Mouse (Mus musculus): Measurements from ENCODE around the gene Steap3.
A peak's percentile ranks its signal among the peaks of the same experiment; 100 is the strongest.

Gene Steap3

GRCm38 (mm10) chr1:120250586-120250985, 21.9 kb downstream of the Steap3 start:
- no peak for DNase-seq (ENCODE audit: low spot score in 2 of 2)

GRCm38 (mm10) chr1:120249842-120250241, 22.7 kb downstream of the Steap3 start:
- DNase-seq (ENCODE audit: low spot score in 2 of 2): no peak

GRCm38 (mm10) chr1:120248156-120248555, 24.3 kb downstream of the Steap3 start:
- DNase-seq (ENCODE audit: low spot score in 2 of 2): peak; percentile 65 to 69

GRCm38 (mm10) chr1:120247351-120247750, 25.2 kb downstream of the Steap3 start:
- DNase-seq (ENCODE audit: low spot score in 2 of 2): no peak

- no peak for DNase-seq (ENCODE audit: low spot score in 2 of 2)
Measured at GRCm38 (mm10) chr1:120246946-120247345, 25.6 kb downstream of the Steap3 start.

- DNase-seq (ENCODE audit: low spot score in 2 of 2): peak; percentile 81 to 87
Measured at GRCm38 (mm10) chr1:120245661-120246131, 26.8 kb downstream of the Steap3 start.

- no peak for DNase-seq (ENCODE audit: low spot score in 2 of 2)
Measured at GRCm38 (mm10) chr1:120244646-120245045, 27.9 kb downstream of the Steap3 start.

- DNase-seq (ENCODE audit: low spot score in 2 of 2): no peak
Measured at GRCm38 (mm10) chr1:120243987-120244386, 28.5 kb downstream of the Steap3 start.

- DNase-seq (ENCODE audit: low spot score in 2 of 2): no peak
Measured at GRCm38 (mm10) chr1:120237068-120237467, 35.4 kb downstream of the Steap3 start.

- no peak for DNase-seq (ENCODE audit: low spot score in 2 of 2)
Measured at GRCm38 (mm10) chr1:120236424-120236823, 36.1 kb downstream of the Steap3 start.

- no peak for DNase-seq (ENCODE audit: low spot score in 2 of 2)
Measured at GRCm38 (mm10) chr1:120235631-120236215, 36.8 kb downstream of the Steap3 start.

- no peak for DNase-seq (ENCODE audit: low spot score in 2 of 2)
Measured at GRCm38 (mm10) chr1:120232170-120232569, 40.3 kb downstream of the Steap3 start.

GRCm38 (mm10) chr1:120231334-120231733, 41.2 kb downstream of the Steap3 start:
- DNase-seq (ENCODE audit: low spot score in 2 of 2): peak in 1 of 2 experiments; percentile 59

GRCm38 (mm10) chr1:120229723-120230471, 42.6 kb downstream of the Steap3 start:
- DNase-seq (ENCODE audit: low spot score in 2 of 2): no peak

GRCm38 (mm10) chr1:120223613-120224012, 48.9 kb downstream of the Steap3 start:
- DNase-seq (ENCODE audit: low spot score in 2 of 2): no peak

GRCm38 (mm10) chr1:120221285-120221684, 51.2 kb downstream of the Steap3 start:
- no peak for DNase-seq (ENCODE audit: low spot score in 2 of 2)

- DNase-seq (ENCODE audit: low spot score in 2 of 2): no peak
Measured at GRCm38 (mm10) chr1:120220841-120221240, 51.7 kb downstream of the Steap3 start.

- no peak for DNase-seq (ENCODE audit: low spot score in 2 of 2)
Measured at GRCm38 (mm10) chr1:120208502-120209230, 63.8 kb downstream of the Steap3 start.

GRCm38 (mm10) chr1:120207568-120207967, 64.9 kb downstream of the Steap3 start:
- DNase-seq (ENCODE audit: low spot score in 2 of 2): peak; percentile 72 to 74

- DNase-seq (ENCODE audit: low spot score in 2 of 2): no peak
Measured at GRCm38 (mm10) chr1:120204834-120205233, 67.7 kb downstream of the Steap3 start.

- DNase-seq (ENCODE audit: low spot score in 2 of 2): no peak
Measured at GRCm38 (mm10) chr1:120203836-120204235, 68.7 kb downstream of the Steap3 start.

GRCm38 (mm10) chr1:120202542-120202941, 70.0 kb downstream of the Steap3 start:
- no peak for DNase-seq (ENCODE audit: low spot score in 2 of 2)

GRCm38 (mm10) chr1:120198942-120199341, 73.6 kb downstream of the Steap3 start:
- no peak for DNase-seq (ENCODE audit: low spot score in 2 of 2)
